Mouse (Mus musculus): Measurements from ENCODE around the gene Ephb2. TPM values are rescaled to one million over a fixed set of nuclear protein-coding genes. Genes with fewer than 3 reads are reported as not detected.

Gene Ephb2
- polyA plus RNA-seq, 1 experiment = 0.49 TPM

DNA sequence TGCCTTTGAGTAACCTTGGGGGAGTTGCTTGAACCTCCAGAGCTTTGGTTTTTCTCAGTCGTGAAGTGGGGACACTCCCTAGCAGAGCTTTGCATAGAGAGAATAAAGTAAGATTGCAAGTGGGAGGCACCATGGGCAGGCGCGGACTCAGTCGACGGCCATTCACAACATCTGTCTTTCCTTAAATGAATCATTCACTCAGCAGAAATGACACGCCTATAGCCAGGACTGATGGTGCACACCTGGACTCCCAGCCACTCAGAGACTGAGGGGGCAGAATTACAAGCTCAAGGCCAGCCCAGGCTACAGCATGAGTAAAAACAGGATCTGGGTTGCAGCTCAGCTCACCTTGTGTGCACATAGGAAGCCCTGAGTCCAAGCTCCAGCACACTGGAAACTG lies 121.3 kb downstream of the Ephb2 start:
- Histone ChIP-seq H3K36me3 (ENCODE audit: control insufficient read depth, insufficient read depth, low read length) (no peaks in the 10 kb centered on the region), H3K27ac (ENCODE audit: control insufficient read depth, insufficient read depth, low read depth, low read length) (no peak overlapping the region), H3K4me1 (ENCODE audit: control insufficient read depth, insufficient read depth, low read length) (no peaks in the 10 kb centered on the region), H3K4me3 (ENCODE audit: control insufficient read depth, low read depth, low read length) (no peak overlapping the region), H3K27me3 (ENCODE audit: control insufficient read depth, insufficient read depth, low read length) (no peaks in the 10 kb centered on the region)
- TF ChIP-seq POLR2A (IDR thresholded peaks at IDR 0.05; ENCODE audit: control insufficient read depth, low read depth, low read length) = no peak
- no peak for TF ChIP-seq CTCF (IDR thresholded peaks at IDR 0.05; ENCODE audit: control insufficient read depth, insufficient read depth, insufficient replicate concordance, low read depth, low read length)

- Histone ChIP-seq H3K27ac (ENCODE audit: control insufficient read depth, insufficient read depth, low read depth, low read length) (no peak overlapping the region), H3K4me1 (ENCODE audit: control insufficient read depth, insufficient read depth, low read length) (no peaks in the 10 kb centered on the region), H3K27me3 (ENCODE audit: control insufficient read depth, insufficient read depth, low read length) (no peaks in the 10 kb centered on the region), H3K4me3 (ENCODE audit: control insufficient read depth, low read depth, low read length) (no peak overlapping the region), H3K36me3 (ENCODE audit: control insufficient read depth, insufficient read depth, low read length) (no peaks in the 10 kb centered on the region)
- TF ChIP-seq CTCF (IDR thresholded peaks at IDR 0.05; ENCODE audit: control insufficient read depth, insufficient read depth, insufficient replicate concordance, low read depth, low read length) = no peak
- no peak for TF ChIP-seq POLR2A (IDR thresholded peaks at IDR 0.05; ENCODE audit: control insufficient read depth, low read depth, low read length)
Observed at GRCm38 (mm10) chr4:136713889-136714288, 121.9 kb downstream of the Ephb2 start.

DNA sequence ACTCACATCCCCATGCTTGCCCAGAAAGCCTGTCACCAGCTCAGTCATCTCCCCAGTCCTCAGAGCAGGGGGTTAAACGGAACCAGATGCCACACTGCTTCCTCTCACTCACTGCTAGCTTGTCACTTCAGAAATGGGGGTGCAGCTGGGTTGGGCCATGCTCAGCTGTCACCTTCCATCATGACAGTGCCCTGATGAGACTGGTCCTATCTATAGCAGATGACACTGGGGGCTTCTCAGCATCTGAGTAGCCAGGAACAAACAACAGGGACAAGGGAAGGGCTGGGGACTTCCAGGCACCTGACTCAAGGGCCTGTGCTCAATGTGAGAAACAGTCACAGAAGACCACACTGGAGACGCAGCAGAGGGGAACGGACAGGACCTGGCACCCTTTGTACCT lies 122.4 kb downstream of the Ephb2 start:
- TF ChIP-seq CTCF (IDR thresholded peaks at IDR 0.05; ENCODE audit: control insufficient read depth, insufficient read depth, insufficient replicate concordance, low read depth, low read length) = no peak
- no peaks in the 10 kb centered on the region for H3K36me3 ChIP-seq (ENCODE audit: control insufficient read depth, insufficient read depth, low read length)
- H3K4me1 ChIP-seq (ENCODE audit: control insufficient read depth, insufficient read depth, low read length) = no peaks in the 10 kb centered on the region
- H3K27me3 ChIP-seq (ENCODE audit: control insufficient read depth, insufficient read depth, low read length) = no peaks in the 10 kb centered on the region
- no peak overlapping the region for H3K4me3 ChIP-seq (ENCODE audit: control insufficient read depth, low read depth, low read length)
- H3K27ac ChIP-seq (ENCODE audit: control insufficient read depth, insufficient read depth, low read depth, low read length) = no peak overlapping the region

DNA sequence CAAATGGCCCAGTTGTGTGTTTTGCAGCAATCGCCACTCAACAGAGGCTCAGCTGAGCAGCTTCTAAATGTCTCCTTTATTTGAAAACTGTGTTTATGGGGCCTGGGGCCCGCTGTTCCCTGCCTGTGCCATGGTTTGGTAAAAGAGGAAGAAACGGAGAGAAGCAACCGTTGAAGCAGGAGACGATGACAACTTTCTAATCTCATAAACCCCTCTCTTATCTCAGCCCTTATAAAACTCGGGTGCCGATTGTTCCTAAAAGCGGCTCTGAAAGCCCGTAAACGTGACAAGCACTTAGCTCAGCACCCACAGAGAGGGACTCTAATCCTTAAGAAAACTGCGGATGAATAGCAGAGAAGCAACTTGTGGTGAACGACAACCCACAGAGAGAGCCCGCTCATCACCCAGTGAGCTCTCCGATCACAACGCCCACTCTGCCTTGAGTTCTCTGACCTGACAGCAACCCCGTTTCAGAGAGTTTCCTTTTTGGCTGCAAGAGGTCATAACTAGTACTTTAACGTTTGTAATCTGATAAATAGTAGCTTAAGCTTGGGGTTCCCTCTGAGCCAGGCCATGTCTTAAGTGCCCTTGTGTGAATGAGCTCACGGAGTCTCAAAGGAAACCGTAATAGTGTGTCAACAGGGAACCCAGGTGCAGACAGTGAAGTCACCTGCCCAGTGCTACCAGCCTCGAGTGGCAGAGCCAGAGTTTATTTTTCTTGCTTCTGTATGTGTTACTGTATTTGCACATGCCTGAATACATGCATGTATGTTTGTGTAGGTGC lies 123.6 kb downstream of the Ephb2 start:
- no peak overlapping the region for H3K27ac ChIP-seq (ENCODE audit: control insufficient read depth, insufficient read depth, low read depth, low read length)
- H3K36me3 ChIP-seq (ENCODE audit: control insufficient read depth, insufficient read depth, low read length) = no peaks in the 10 kb centered on the region
- no peaks in the 10 kb centered on the region for H3K27me3 ChIP-seq (ENCODE audit: control insufficient read depth, insufficient read depth, low read length)
- H3K4me3 ChIP-seq (ENCODE audit: control insufficient read depth, low read depth, low read length) = no peak overlapping the region
- H3K4me1 ChIP-seq (ENCODE audit: control insufficient read depth, insufficient read depth, low read length) = no peaks in the 10 kb centered on the region
- TF ChIP-seq CTCF (IDR thresholded peaks at IDR 0.05; ENCODE audit: control insufficient read depth, insufficient read depth, insufficient replicate concordance, low read depth, low read length) (no peak), POLR2A (IDR thresholded peaks at IDR 0.05; ENCODE audit: control insufficient read depth, low read depth, low read length) (no peak)

- no peaks in the 10 kb centered on the region for H3K4me1 ChIP-seq (ENCODE audit: control insufficient read depth, insufficient read depth, low read length)
- H3K27me3 ChIP-seq (ENCODE audit: control insufficient read depth, insufficient read depth, low read length) = no peaks in the 10 kb centered on the region
- no peak overlapping the region for H3K4me3 ChIP-seq (ENCODE audit: control insufficient read depth, low read depth, low read length)
- H3K27ac ChIP-seq (ENCODE audit: control insufficient read depth, insufficient read depth, low read depth, low read length) = no peak overlapping the region
- TF ChIP-seq POLR2A (IDR thresholded peaks at IDR 0.05; ENCODE audit: control insufficient read depth, low read depth, low read length) (no peak), CTCF (IDR thresholded peaks at IDR 0.05; ENCODE audit: control insufficient read depth, insufficient read depth, insufficient replicate concordance, low read depth, low read length) (no peak)
- H3K36me3 ChIP-seq (ENCODE audit: control insufficient read depth, insufficient read depth, low read length) = no peaks in the 10 kb centered on the region
Observed at GRCm38 (mm10) chr4:136710345-136710744, 125.4 kb downstream of the Ephb2 start.

- Histone ChIP-seq H3K4me1 (ENCODE audit: control insufficient read depth, insufficient read depth, low read length) (no peaks in the 10 kb centered on the region), H3K27me3 (ENCODE audit: control insufficient read depth, insufficient read depth, low read length) (no peaks in the 10 kb centered on the region), H3K27ac (ENCODE audit: control insufficient read depth, insufficient read depth, low read depth, low read length) (no peak overlapping the region), H3K4me3 (ENCODE audit: control insufficient read depth, low read depth, low read length) (no peak overlapping the region), H3K36me3 (ENCODE audit: control insufficient read depth, insufficient read depth, low read length) (no peaks in the 10 kb centered on the region)
- TF ChIP-seq POLR2A (IDR thresholded peaks at IDR 0.05; ENCODE audit: control insufficient read depth, low read depth, low read length) = no peak
- TF ChIP-seq CTCF (IDR thresholded peaks at IDR 0.05; ENCODE audit: control insufficient read depth, insufficient read depth, insufficient replicate concordance, low read depth, low read length) = no peak
Observed at GRCm38 (mm10) chr4:136708956-136709355, 126.8 kb downstream of the Ephb2 start.

DNA sequence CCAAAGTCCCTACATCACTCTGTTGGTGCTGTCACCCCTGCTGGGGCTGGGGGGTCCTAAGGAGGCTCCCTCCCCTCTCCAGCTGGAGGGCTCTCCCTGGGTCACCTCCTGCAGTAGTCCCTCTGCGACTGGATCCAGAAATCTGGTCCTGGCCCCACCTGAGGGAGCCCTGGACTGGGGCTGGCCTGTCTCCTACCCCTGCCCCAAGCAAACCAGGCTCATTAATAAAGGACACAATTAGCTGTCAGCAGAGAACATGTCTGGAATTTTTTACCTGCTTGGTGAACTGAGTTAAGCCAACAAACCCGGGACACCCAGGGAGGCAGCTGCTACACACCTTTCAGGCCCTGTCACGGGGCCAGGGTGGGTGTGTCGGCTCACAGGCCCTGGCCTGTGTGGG lies 129.1 kb downstream of the Ephb2 start:
- Histone ChIP-seq H3K27ac (ENCODE audit: control insufficient read depth, insufficient read depth, low read depth, low read length) (no peak overlapping the region), H3K4me1 (ENCODE audit: control insufficient read depth, insufficient read depth, low read length) (no peaks in the 10 kb centered on the region)
- TF ChIP-seq CTCF (IDR thresholded peaks at IDR 0.05; ENCODE audit: control insufficient read depth, insufficient read depth, insufficient replicate concordance, low read depth, low read length) = no peak
- TF ChIP-seq POLR2A (IDR thresholded peaks at IDR 0.05; ENCODE audit: control insufficient read depth, low read depth, low read length) = no peak

More for the DNA sequence above, 129.1 kb downstream of the Ephb2 start:
- Histone ChIP-seq H3K36me3 (ENCODE audit: control insufficient read depth, insufficient read depth, low read length) (no peaks in the 10 kb centered on the region), H3K27me3 (ENCODE audit: control insufficient read depth, insufficient read depth, low read length) (no peaks in the 10 kb centered on the region), H3K4me3 (ENCODE audit: control insufficient read depth, low read depth, low read length) (no peak overlapping the region)

Data from testis, adult 2 months (tissue).